Mouse (Mus musculus): ENCODE results near the gene Cwc27.

The Cwc27 gene

DNA sequence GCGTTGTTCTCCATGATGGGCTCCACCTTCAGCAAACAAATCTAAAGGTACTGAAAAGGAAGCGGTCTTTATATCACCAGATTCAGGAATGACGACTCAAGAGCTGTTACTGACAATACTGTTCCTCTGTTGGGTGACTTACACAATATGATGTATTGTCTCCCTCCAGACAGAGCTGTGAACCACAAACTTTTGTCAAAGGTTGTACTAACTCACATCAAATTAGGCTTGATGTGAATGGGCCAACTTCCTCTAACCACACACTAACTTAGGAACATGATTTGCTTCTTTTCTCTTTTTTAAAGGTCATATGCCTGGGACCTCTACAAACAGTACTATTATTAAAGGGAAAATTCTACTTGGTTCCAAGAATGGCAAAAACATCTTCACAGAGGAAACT is 53.7 kb downstream of the Cwc27 start:
- no peak for DNase-seq

DNA sequence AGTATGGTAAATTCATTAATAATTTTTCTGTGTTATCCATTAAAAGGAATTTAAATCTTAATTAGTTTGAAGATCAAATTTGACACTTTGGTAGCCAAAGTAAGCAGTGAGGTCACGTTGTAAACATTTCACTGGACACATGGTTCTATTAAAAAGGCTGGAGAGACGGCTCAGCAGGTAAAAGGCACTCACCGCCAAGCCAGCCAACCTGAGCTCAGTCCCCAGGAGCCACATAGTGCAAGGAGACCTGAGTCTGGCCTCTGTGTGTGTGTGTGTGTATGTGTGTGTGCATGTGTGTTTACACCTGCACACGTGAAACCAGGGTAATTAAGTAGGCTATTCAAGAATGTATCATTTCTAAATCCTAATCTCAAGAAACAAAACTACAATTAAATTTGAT is 54.5 kb downstream of the Cwc27 start:
- no peak for DNase-seq

DNA sequence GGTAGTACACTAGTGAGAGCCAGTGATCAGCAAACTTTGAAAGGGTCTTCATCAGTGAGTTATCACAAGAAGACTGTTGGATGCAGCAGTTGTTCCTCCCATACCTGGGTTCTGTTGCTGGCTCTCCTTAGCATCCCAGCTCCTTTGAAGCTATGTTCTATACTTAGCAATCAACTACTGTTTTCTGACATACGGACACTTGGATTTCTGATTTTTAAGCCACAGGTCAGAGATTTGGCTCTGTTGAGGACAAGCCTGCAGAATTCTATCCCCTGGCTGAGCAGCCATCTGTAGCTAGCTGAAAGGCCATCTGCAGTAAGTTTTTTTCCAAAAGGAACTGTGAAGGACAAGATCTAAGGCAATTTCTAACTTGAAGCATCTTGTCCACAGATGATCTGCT is 57.6 kb downstream of the Cwc27 start:
- DNase-seq = no peak

DNA sequence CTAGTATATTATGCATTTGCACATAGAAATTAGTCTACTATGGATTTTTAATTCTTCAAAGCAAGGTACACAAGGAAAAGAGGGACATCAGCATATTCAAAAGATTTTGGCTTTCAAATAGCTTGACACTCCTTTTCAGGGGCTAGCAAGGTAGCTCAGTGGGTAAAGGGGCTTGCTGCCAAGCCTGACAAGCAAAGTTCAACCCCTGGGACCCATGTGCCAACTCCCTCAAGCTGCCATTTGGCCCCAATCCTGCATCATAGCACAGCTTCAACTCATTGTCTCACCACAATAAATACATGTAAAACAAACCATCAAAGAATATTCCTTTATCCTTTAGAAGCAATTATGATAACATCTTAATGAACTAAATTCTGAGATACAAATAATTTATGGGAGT is 69.9 kb downstream of the Cwc27 start:
- no peak for DNase-seq

DNA sequence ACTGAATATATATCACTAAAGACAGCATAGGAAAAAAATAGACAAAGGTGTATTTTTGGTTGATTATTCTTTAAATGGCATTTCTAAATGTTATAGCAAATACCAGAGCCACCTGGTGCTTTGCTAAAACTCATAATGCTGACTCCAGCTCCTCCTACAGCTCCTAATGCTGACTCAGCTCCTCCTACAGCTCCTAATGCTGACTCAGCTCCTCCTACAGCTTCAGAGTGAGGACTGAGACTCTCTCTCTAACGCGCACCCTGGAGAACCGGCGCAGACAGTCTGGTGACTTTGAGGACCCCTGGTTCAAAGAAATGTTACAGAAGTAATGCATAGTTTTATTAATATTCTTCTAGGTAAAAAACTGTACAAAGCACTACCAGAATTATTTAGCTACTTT is 74.1 kb downstream of the Cwc27 start:
- no peak for DNase-seq

DNA sequence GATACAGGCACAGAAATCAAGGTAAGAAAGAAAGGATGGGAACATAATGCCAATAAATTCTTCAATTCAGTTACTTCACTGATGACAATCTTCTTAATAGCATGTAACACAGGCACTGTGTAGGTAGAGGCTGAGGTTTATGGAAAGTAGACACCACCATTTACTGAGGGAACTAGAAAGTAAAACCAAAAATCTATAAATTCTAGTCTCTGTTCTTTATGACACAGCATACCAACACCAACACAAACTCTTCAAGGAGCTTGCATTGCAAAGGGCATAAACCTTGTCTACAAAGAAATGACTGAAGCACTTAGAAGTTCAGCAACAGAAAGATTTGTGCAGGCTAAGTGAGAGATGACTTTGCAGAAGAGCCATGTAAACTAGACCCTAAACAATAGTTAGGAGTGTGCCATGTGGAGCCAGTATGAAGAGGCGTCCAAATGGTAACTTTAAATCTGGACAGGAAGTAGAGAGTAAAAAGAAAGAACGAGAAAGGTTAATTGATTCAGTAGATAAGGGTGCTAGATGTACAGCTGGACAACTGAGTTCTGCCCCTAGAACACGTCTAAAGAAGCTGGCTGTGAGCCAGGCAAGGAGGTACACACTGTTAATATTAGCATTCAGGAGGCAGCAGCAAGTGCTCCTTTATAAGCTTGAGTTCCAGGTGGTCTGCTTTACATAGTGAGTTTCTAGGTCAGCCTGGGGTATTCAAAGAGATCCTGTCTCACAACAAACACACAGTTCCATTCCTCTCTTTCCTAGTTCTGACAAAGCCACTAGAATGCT is 87.5 kb downstream of the Cwc27 start:
- no peak for DNase-seq

DNA sequence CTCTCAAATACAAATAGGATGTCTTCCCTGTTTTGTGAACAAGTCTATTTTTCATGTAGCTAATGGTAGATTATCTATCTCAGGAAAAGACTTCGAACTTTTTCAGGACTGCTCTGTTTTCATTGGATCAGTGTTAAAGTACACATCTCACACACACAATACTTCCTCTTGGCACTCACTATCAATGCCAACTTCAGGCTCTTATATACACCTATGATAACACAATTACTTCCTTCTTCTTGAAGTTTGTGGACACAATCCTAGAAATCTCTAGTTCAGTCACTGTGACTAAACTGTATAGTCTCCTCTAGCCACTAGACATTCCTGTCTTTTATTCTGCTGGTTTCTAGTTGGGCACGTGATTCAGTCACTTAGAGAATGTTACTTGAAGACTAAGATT is 89.3 kb downstream of the Cwc27 start:
- peak; percentile 1 for DNase-seq

DNA sequence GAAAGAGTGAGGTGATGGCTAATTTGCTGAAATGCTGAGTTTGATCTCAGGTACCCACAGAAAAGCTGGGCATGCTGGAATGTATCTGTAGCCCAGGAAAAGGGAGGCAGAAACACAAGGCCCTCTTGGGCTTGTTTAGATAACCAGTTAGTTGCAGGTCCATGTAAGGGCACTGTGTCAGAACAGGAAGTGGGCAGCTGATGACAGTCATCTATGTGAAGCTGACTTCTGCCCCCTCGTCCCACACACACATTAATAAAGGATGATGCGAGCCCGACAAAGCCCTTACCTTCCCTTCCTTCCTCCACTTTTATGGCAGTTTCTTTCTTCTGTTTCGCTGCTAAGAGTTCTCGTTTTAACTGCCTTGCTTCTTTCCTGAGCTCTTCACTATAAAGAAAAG is 96.8 kb downstream of the Cwc27 start:
- no peak for DNase-seq

DNA sequence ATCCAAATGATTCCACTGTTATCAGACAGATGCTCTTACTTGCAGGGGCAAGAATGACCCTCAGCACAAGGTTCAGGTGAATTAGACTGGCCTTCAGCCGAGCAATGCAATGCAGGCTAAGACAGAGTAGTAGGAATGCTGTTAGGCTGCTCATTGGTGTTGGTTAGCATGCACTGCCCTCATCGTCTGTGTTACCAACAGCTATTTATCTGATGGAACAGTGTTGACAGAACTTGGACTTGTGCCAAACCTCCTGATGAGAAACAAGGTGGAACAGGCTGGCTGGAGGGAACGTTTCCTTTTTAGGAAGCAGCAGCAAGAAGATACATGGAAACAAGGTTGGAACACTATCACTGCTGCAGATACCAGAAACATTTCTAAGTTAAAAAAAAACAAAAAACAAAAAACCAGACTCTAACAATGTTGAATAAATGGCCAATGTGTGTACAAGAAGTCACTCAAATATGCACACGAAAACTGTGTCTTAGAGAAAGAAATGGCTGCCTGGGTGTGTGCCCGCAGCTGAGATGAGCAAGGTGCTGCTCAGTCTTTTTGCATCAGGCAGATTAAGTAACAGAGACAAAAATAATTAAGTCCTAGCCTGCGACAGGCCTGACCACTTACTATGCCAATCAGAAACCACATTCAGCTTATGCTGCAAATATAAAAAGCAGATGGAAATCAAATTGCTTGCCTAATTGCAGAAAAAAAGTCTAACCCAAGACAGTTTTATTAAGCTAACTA is 122.2 kb downstream of the Cwc27 start:
- DNase-seq = peak; percentile 29

DNA sequence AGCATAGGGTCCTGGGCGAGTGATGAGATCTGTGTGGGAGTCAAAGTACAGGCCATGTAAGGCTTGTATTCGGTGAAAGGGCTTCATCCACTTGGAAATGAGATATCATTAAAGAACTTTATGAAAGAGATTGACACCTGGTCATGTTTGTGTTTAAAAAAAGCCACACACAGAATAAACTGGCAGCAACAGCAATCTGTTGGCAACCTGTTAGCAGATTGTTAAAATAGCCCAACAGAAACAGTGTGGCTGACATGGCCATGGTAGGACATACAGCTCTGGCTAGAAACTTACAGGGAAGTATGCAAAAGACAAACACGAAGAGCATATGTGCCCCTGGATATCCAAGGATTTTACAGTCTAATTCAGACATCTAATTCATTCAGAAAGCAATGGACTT is 124.2 kb downstream of the Cwc27 start:
- DNase-seq = no peak

DNA sequence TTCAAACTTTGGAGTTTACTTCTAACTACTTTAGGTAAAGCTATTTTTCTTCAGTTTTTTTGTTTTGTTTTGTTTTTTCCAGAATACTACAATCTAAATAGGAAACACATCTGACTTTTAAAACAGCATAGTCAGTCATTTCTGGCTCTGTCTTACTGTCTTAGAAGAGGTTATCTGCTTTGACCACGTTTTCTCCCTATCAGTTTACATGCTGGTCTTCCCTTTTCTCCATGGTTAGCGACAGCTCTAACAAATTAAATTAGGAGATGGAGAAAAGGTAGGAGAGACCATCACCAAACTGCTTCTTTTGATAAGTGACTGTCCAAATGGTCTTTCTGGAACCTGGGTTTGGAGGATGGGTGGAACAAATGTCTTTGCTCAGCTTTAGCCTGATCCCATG is 131.4 kb downstream of the Cwc27 start:
- no peak for DNase-seq

DNA sequence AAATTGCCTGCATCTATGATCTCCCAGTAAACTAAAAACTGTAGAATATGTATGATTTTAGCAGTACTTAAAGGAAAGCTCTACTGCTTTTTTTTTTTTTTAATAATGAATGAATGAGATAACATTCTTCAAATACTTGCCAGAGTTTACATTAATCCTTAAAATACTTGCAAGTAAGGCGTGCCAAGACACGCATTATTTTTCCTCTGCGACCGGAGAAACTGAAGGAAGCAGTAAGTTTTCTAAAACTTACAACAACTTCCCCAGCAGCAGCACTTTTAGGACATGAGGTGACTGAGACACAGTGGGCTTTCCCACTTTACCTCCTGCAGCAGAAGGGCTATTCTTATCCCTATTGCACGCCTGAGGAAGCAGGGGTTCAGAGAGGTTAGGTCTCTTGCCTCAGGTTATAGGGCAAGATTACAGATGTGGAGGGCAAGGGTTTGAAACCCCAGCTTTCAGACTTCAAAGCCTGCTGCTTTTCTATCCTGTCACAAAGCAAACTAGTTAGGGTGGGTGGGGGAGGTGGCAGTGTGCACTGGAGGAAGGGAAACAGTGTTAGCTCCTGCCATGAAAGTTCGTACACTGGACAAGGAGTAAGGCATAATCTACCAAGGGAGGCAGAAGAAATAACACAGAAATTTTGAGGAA is 132.5 kb downstream of the Cwc27 start:
- DNase-seq = no peak

DNA sequence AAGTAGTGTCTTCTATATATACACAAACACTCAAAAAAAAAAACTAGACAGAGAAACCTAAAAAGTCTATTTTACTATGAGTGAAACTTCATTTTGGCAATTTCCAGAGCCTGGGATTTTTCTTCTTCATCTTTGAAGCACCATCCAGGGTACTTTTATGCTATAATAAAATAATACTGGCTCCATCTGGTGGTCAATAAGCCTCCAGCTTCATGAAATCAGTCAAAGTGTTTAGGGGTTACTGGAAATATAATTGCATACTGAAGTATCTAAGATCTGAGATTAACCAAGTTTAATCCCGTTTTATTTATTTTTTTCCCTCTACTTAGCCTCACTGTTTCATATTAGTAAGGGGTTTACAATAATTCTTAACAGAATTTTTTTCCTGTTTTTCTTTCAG is 135.7 kb downstream of the Cwc27 start:
- DNase-seq = peak; percentile 44

DNA sequence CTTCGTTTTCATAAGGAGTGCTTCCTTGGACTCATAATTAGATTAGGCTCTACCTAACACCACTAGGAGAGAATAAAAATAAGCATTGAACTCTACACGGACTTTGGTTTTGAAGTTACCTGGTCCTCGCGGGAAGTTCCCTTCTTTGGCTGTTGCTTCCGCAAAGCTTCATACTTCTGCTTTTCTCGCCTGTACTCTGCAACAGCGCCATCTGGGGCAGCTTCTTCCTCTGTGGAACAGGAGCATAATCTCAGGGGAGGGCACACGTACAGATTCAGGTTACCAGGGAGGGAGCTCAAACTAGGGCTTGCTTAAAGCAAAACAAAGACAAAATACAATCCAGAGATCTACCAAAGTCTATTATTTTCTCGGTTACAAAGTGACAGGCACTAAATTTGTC is 155.8 kb downstream of the Cwc27 start:
- DNase-seq = no peak

DNA sequence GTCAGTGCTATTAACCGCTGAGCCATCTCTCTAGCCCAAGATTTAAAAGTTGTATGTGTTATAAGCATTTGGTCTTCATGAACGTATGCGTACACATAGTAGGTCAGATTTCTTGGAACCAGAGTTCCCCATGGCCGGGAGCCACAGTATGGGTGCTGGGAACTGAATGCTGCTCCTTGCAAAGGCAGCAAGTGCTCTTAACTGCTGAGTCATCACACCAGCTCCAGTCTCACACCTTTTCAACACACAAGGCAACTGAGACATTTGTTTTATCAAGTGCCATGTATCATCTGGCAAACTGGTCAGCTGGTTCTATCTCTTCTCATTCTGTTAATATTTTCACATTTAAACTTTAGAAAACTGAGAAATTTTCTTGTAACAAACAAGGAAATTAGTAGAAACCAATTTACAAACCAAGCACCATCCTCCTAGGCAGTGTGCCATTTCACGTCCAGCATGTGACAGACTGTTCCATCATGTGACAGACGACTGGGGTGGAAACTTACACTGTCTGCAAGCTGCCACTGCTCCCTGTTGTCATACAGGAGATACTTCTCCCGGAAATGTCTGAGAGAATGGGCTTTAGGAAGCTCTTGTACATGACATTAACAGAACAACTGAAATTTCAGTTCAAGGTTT is 156.8 kb downstream of the Cwc27 start:
- no peak for DNase-seq

DNA sequence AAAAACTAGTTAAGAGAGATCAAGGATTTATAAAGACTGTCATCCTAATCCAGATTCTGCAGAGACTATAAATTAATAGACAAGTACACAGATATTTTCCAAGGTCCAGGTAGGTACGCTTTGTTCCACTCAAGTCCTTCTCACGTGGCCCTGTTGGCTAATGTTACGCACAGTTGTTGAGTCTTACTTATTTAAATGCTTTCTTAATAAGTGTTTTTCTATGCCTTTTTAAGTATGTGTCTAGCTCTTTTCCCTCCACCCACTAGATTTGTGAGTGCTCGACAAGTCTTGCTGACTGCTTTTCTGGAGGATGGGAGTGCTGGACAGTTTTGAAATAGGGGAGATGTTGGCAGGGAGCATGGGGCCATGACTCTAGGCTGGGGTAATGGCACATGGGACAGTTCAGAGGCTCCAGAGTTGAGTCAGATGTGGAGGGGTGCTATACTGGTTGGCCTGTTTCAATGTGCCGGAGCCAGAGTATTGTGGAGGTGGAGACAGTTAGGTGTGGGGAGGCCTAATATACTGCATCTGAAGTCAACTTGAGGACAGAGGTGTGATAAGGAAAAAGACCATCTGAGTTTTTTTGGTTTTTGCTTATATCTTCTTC is 160.2 kb downstream of the Cwc27 start:
- no peak for DNase-seq

DNA sequence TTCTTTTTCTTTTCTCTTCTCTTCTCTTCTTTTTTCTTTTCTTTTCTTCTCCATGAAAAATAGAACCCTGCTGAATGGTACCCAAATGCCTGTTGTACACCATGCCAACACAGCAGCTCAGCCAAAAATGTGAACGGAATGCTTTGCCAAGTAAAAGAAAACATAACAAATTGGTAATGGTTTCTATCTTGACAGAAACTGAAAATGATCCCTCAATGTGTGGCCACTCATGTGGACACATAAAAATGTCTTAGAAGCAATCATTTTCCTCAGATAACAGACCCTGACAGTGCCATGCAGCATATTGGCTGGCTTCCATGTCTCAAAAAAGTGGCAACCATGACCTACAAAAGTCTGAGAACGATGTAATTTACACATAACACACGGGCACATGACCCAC is 161.8 kb downstream of the Cwc27 start:
- DNase-seq = no peak

DNA sequence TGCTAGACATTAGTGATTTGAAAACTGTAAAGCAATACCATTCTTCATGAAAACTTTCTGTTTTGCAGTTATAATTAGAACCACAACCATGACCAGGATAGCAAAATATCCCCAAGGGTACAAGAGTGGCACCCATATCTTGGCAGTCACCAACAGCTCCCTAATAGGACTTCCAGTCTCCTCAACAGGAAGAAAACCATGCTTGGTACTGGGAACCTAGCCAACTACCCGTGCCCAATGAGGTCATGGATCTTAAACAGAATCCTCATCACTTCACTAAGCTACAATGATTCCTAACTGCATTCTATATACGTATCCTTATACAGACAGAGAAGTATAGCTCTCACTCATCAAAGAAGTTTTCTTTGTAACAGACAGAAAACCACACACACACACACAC is 165.2 kb downstream of the Cwc27 start:
- peak; percentile 22 for DNase-seq

DNA sequence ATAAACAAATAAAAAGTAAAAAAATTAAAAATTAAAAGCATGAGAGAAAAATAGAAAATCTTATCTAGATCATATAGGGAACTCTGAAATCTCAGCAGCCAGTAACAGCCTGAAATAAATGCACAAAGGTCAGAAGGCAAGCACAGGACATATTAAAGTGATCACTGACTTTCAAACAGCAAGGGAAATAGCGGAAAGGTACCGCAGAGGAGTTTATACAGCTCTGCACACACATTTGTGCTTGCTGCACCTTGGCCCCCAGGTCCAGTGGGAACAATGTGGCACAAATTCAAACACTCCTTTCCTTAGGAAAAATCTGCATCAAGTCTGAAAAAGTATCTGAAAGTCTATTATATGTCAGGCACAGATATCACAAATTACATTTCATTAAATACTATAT is 166.3 kb downstream of the Cwc27 start:
- no peak for DNase-seq

DNA sequence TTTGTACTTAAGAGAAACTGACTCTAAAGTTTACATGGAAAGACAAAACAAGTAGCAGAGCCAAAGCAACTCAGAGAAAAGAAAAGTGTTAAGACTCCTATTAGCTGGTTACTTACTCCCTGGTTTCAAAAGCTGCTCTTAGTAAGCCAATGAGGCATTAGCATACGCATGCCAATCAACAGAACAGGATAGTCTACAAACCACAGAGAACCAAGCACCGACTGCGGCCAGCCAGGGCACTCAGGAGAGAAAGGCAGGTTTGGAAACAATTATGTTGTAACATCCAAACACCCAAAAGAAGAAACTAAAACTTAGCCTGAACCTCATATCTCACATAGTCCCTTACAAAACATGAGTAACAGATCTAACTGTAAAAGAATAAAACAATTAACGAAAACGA is 166.8 kb downstream of the Cwc27 start:
- DNase-seq = no peak

DNA sequence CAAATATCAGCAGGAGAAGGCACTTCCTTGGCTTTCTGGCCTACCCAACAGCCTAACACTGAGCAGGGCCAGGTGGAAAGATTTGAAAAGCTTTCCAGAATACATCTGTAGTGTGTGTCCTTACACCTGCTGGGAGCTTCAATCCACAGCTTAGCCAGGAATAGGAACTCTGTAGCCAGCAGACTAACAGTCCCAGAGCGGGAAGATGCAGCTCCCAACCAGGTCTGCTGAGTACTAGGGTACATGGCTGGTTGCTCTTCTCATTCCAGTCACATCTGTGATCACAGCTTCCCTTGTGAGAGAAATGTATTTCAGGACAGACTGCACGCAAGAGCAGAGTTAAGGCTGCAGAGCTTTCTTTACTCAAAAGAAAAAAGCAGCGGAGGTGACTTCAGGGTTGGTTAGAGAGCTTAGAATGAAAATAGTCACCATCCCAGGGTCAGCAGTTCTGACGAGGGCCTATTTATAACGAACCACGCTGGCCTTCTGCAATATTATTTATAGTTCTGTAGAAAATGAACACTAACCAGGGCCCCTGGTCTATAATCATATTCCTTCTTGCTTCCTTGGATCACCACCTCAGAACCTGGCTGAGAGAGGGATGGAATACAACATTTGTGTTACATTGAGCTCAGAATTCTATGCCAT is 171.0 kb downstream of the Cwc27 start:
- no peak for DNase-seq

DNA sequence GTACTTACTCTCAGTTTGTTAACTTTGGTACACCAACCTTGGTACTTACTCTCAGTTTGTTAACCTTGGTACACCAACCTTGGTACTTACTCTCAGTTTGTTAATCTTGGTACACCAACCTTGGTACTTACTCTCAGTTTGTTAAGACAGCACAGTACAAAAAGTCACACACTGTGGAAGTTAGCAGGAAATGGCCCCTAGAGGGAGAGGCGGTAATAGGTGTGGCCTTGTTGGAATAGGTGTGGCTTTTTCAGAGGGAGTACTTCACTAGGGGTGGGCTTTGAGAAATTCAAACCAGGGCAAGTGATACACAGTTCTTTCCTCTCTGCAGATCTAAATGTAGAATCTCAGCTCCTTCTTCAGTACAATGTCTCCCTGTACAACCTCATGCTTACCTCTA is 172.8 kb downstream of the Cwc27 start:
- no peak for DNase-seq
